Mouse (Mus musculus) left cerebral cortex, adult 9 months (tissue): Measurements from ENCODE around the gene Ecm1.

Experiments
- DNase-seq, 2 experiments: peaks; one replicate each; pipeline ENCODE4 v3.0.0; 2022; ENCODE audit warnings: low spot score in 2 of 2

Ecm1 gene

GRCm38 (mm10) chr3:95689940-95690339 lies 49.4 kb downstream of the Ecm1 start:
- no peak for DNase-seq

- DNase-seq, result no peak
These were observed 50.0 kb downstream of the Ecm1 start for GRCm38 (mm10) chr3:95689171-95689915.

- DNase-seq, result peak in 1 of 2 experiments; percentile 33
These were observed 51.6 kb downstream of the Ecm1 start, which contains the start of gene Adamtsl4 for GRCm38 (mm10) chr3:95687524-95688421. TSS of gene Adamtsl4 (minus strand) at chr3:95687917.

GRCm38 (mm10) chr3:95687168-95687523 lies 52.2 kb downstream of the Ecm1 start:
- DNase-seq, result no peak

- no peak for DNase-seq
These were observed 52.7 kb downstream of the Ecm1 start for GRCm38 (mm10) chr3:95686492-95687167.

GRCm38 (mm10) chr3:95685701-95686100 lies 53.7 kb downstream of the Ecm1 start:
- DNase-seq, result no peak

- DNase-seq, result no peak
These were observed 54.1 kb downstream of the Ecm1 start for GRCm38 (mm10) chr3:95685301-95685700.

- no peak for DNase-seq
These were observed 54.5 kb downstream of the Ecm1 start for GRCm38 (mm10) chr3:95684846-95685245.
